Mouse (Mus musculus) 3134 (cell line): ENCODE measurements around the gene Olfr1369-ps1.
"Not testable (repeated sequence)": the region's sequence is repeated elsewhere in the genome, so short reads cannot be mapped to it uniquely, and the experiment has no call there.

Experiments used
- DNase-seq: peaks from one replicate; pipeline ENCODE4 v3.0.0-alpha.2; 2011; ENCODE audit warnings: low spot score; ENCODE audit not compliant: insufficient read length; ENCODE audit errors: extremely low read depth

Olfr1369-ps1 gene

GRCm38 (mm10) chr13:21111183-21111582 lies at the start of gene Olfr1369-ps1:
TSS of gene Olfr1369-ps1 (plus strand) at chr13:21111483.
- not testable (repeated sequence) for DNase-seq

GRCm38 (mm10) chr13:21066021-21066420 lies 45.3 kb upstream of the Olfr1369-ps1 start:
- DNase-seq: no peak

- DNase-seq: no peak
Observed at GRCm38 (mm10) chr13:21074847-21075246, 36.4 kb upstream of the Olfr1369-ps1 start, which contains the start of gene Olfr1370. TSS of gene Olfr1370 (minus strand) at chr13:21074947.

GRCm38 (mm10) chr13:21082686-21083085 lies 28.6 kb upstream of the Olfr1369-ps1 start:
- DNase-seq: no peak

GRCm38 (mm10) chr13:21109759-21110158 lies 1.5 kb upstream of the Olfr1369-ps1 start:
- DNase-seq: no peak

GRCm38 (mm10) chr13:21110441-21110840 lies 842 bp upstream of the Olfr1369-ps1 start:
- DNase-seq: no peak

- DNase-seq: no peak
Observed at GRCm38 (mm10) chr13:21114121-21114520, 2.8 kb downstream of the Olfr1369-ps1 start.

GRCm38 (mm10) chr13:21129339-21129738 lies 18.1 kb downstream of the Olfr1369-ps1 start, which contains the start of gene Olfr263:
TSS of gene Olfr263 (plus strand) at chr13:21129639.
- not testable (repeated sequence) for DNase-seq

- DNase-seq: no peak
Observed at GRCm38 (mm10) chr13:21142421-21142820, 31.1 kb downstream of the Olfr1369-ps1 start.

- no peak for DNase-seq
Observed at GRCm38 (mm10) chr13:21145767-21146166, 34.5 kb downstream of the Olfr1369-ps1 start, which contains the start of gene Olfr1368. TSS of gene Olfr1368 (minus strand) at chr13:21145867.

- DNase-seq: no peak
Observed at GRCm38 (mm10) chr13:21155888-21156287, 44.6 kb downstream of the Olfr1369-ps1 start.

- no peak for DNase-seq
Observed at GRCm38 (mm10) chr13:21158071-21158470, 46.8 kb downstream of the Olfr1369-ps1 start.

- DNase-seq: peak; percentile 67
Observed at GRCm38 (mm10) chr13:21158785-21159474, 47.6 kb downstream of the Olfr1369-ps1 start.

- DNase-seq: no peak
Observed at GRCm38 (mm10) chr13:21159475-21159819, 48.2 kb downstream of the Olfr1369-ps1 start.

GRCm38 (mm10) chr13:21160041-21160511 lies 48.8 kb downstream of the Olfr1369-ps1 start:
- peak; percentile 19 for DNase-seq

- peak; percentile 78 for DNase-seq
Observed at GRCm38 (mm10) chr13:21160657-21161590, 49.6 kb downstream of the Olfr1369-ps1 start.

GRCm38 (mm10) chr13:21161591-21161990 lies 50.3 kb downstream of the Olfr1369-ps1 start:
- no peak for DNase-seq

GRCm38 (mm10) chr13:21162591-21162990 lies 51.3 kb downstream of the Olfr1369-ps1 start:
- no peak for DNase-seq

- peak; percentile 62 for DNase-seq
Observed at GRCm38 (mm10) chr13:21166936-21167909, 55.9 kb downstream of the Olfr1369-ps1 start.

- no peak for DNase-seq
Observed at GRCm38 (mm10) chr13:21167910-21168300, 56.6 kb downstream of the Olfr1369-ps1 start.
